Mouse (Mus musculus) hindbrain, embryonic 11.5 days (tissue): ENCODE measurements around the gene Pkn3. TPM values are rescaled to one million over a fixed set of nuclear protein-coding genes. Genes with fewer than 3 reads are reported as not detected.

Source experiments
- ATAC-seq: fragments of 200-750 bp; cut with Nextera tagmentation; 2 replicates; pipeline ENCODE4 v1.8.0; 2017; ENCODE audit warnings: mild to moderate bottlenecking, moderate TSS enrichment, moderate library complexity; ENCODE audit not compliant: low FRiP score
- DNase-seq: peaks from one replicate; pipeline ENCODE4 v3.0.0-alpha.2; 2015; ENCODE audit warnings: low spot score
- H3K27ac ChIP-seq: fragments of 300-500 bp; sonication (generic); 2 replicates; pipeline ENCODE4 v1.5.1; 2014; ENCODE audit warnings: mild to moderate bottlenecking, low read depth, low read length
- H3K27me3 ChIP-seq: fragments of 300-500 bp; sonication (generic); 2 replicates; pipeline ENCODE4 v1.6.1; 2014; ENCODE audit warnings: mild to moderate bottlenecking, low read length, moderate library complexity, mixed read lengths; ENCODE audit not compliant: control insufficient read depth, insufficient read depth
- H3K36me3 ChIP-seq: fragments of 300-500 bp; sonication (generic); 2 replicates; pipeline ENCODE4 v1.6.1; 2014; ENCODE audit warnings: mild to moderate bottlenecking, low read length, moderate library complexity, mixed read lengths; ENCODE audit not compliant: control insufficient read depth, insufficient read depth
- H3K4me1 ChIP-seq: fragments of 300-500 bp; sonication (generic); replicated peaks from 2 replicates; pipeline ENCODE4 v1.6.1; 2014; ENCODE audit warnings: low read length, mixed read lengths; ENCODE audit not compliant: control insufficient read depth, insufficient read depth
- H3K4me2 ChIP-seq: fragments of 300-500 bp; sonication (generic); replicated peaks from 2 replicates; pipeline ENCODE4 v1.6.1; 2014; ENCODE audit warnings: mild to moderate bottlenecking, low read depth, low read length
- H3K4me3 ChIP-seq: fragments of 300-500 bp; sonication (generic); 2 replicates; pipeline ENCODE4 v1.5.1; 2014; ENCODE audit warnings: low read depth, low read length
- H3K9ac ChIP-seq: fragments of 300-500 bp; sonication (generic); 2 replicates; pipeline ENCODE4 v1.6.1; 2014; ENCODE audit warnings: low read depth, low read length
- H3K9me3 ChIP-seq: fragments of 300-500 bp; sonication (generic); 2 replicates; pipeline ENCODE4 v1.6.1; 2016; ENCODE audit warnings: low read length; ENCODE audit not compliant: control insufficient read depth
- WGBS: fragments of 180-500 bp; shearing (Covaris S2); extraction: QIAGEN DNeasy Blood & Tissue Kit; methylation state at CpG from one replicate; pipeline ENCODE4 v1.1.7; 2014; 5-methylcytosine and 5-hydroxymethylcytosine counted together
- polyA plus RNA-seq: library from polyadenylated mRNA; unstranded; fragments of >200 nt; fragmentation: Nextera tagmentation; extraction: Ambion mirVana; gene quantifications from 2 replicates; pipeline ENCODE4 v1.2.1, GENCODE M21; 2014

Pkn3 gene
- polyA plus RNA-seq, 1 experiment from 2014 or later, result 4.5 TPM

GRCm38 (mm10) chr2:30080181-30080800, 2.8 kb downstream of the Pkn3 start:
- 90% methylated on average over 15 of the region's 15 CpGs for WGBS
- H3K9ac ChIP-seq, result no peak overlapping the region
- no peak overlapping the region for H3K27ac ChIP-seq
- no peaks in the 10 kb centered on the region for H3K9me3 ChIP-seq
- no peak overlapping the region for H3K4me3 ChIP-seq
- no peak overlapping the region for H3K4me2 ChIP-seq
- DNase-seq (no peak), ATAC-seq (no peak)
- H3K27me3 ChIP-seq, result no peaks in the 10 kb centered on the region
- H3K36me3 ChIP-seq, result no peaks in the 10 kb centered on the region
- peaks cover 3% of the 10 kb centered on the region; the same call in 1 of the 2 replicates for H3K4me1 ChIP-seq

- WGBS, result 60% methylated on average over 5 of the region's 5 CpGs
- no peak overlapping the region for H3K27ac ChIP-seq
- H3K4me2 ChIP-seq, result peak overlapping the region; percentile 29
- H3K9ac ChIP-seq, result no peak overlapping the region; the same call in 1 of the 2 replicates
- ATAC-seq, result no peak
- H3K4me3 ChIP-seq, result peak overlapping the region; percentile 10; the same call in 1 of the 2 replicates
- no peak for DNase-seq
- no peaks in the 10 kb centered on the region for H3K9me3 ChIP-seq
- no peaks in the 10 kb centered on the region for H3K4me1 ChIP-seq
- H3K36me3 ChIP-seq, result no peaks in the 10 kb centered on the region
- H3K27me3 ChIP-seq, result no peaks in the 10 kb centered on the region
Observed at GRCm38 (mm10) chr2:30084113-30084512, 6.6 kb downstream of the Pkn3 start.

- 8% methylated on average over 12 of the region's 12 CpGs for WGBS
- no peaks in the 10 kb centered on the region for H3K4me1 ChIP-seq
- ATAC-seq (peak; percentile 60; the same call in 1 of the 2 replicates), DNase-seq (peak; percentile 41)
- H3K36me3 ChIP-seq, result no peaks in the 10 kb centered on the region
- H3K27ac ChIP-seq, result no peak overlapping the region
- H3K27me3 ChIP-seq, result no peaks in the 10 kb centered on the region
- H3K9ac ChIP-seq, result no peak overlapping the region; the same call in 1 of the 2 replicates
- peak overlapping the region; percentile 29 for H3K4me2 ChIP-seq
- no peaks in the 10 kb centered on the region for H3K9me3 ChIP-seq
- H3K4me3 ChIP-seq, result peak overlapping the region; percentile 10; the same call in 1 of the 2 replicates
Observed at GRCm38 (mm10) chr2:30084632-30085031, 7.1 kb downstream of the Pkn3 start.

- DNase-seq (no peak), ATAC-seq (no peak)
- no peak overlapping the region for H3K4me2 ChIP-seq
- H3K4me1 ChIP-seq, result no peaks in the 10 kb centered on the region
- H3K27ac ChIP-seq, result no peak overlapping the region
- H3K27me3 ChIP-seq, result no peaks in the 10 kb centered on the region
- no peak overlapping the region for H3K9ac ChIP-seq
- WGBS, result 89% methylated on average over 4 of the region's 4 CpGs
- H3K9me3 ChIP-seq, result no peaks in the 10 kb centered on the region
- no peak overlapping the region for H3K4me3 ChIP-seq
- no peaks in the 10 kb centered on the region for H3K36me3 ChIP-seq
Observed at GRCm38 (mm10) chr2:30087310-30087709, 9.8 kb downstream of the Pkn3 start.

GRCm38 (mm10) chr2:30091521-30091920, 14.0 kb downstream of the Pkn3 start:
- Histone ChIP-seq H3K27me3 (no peaks in the 10 kb centered on the region), H3K9ac (no peak overlapping the region), H3K9me3 (no peaks in the 10 kb centered on the region), H3K36me3 (no peaks in the 10 kb centered on the region), H3K4me1 (no peaks in the 10 kb centered on the region; the same call in 1 of the 2 replicates), H3K4me3 (no peak overlapping the region), H3K27ac (no peak overlapping the region), H3K4me2 (no peak overlapping the region)
- DNase-seq (no peak), ATAC-seq (no peak)
- 95% methylated on average over 12 of the region's 12 CpGs for WGBS

- no peaks in the 10 kb centered on the region for H3K9me3 ChIP-seq
- no peak for ATAC-seq
- no peak overlapping the region; the same call in 1 of the 2 replicates for H3K9ac ChIP-seq
- H3K4me1 ChIP-seq, result no peaks in the 10 kb centered on the region; the same call in 1 of the 2 replicates
- no peak overlapping the region; the same call in 1 of the 2 replicates for H3K4me3 ChIP-seq
- H3K36me3 ChIP-seq, result no peaks in the 10 kb centered on the region
- no peak overlapping the region for H3K27ac ChIP-seq
- H3K4me2 ChIP-seq, result peak overlapping the region; percentile 75; the same call in 1 of the 2 replicates
- no peaks in the 10 kb centered on the region for H3K27me3 ChIP-seq
- peak; percentile 4 for DNase-seq
- WGBS, result 48% methylated on average over 6 of the region's 6 CpGs
Observed at GRCm38 (mm10) chr2:30092280-30092918, 14.9 kb downstream of the Pkn3 start.

GRCm38 (mm10) chr2:30093471-30094207, 16.2 kb downstream of the Pkn3 start, which contains the start of gene Zdhhc12:
Gene Zdhhc12, minus strand, starts transcription at chr2:30093648.
- H3K36me3 ChIP-seq, result no peaks in the 10 kb centered on the region
- H3K4me2 ChIP-seq, result peak within 1 kb of the TSS; percentile 75
- no peaks in the 10 kb centered on the region for H3K9me3 ChIP-seq
- peak; percentile 93 for ATAC-seq
- peak; percentile 89 for DNase-seq
- H3K27ac ChIP-seq, result no peak within 1 kb of the TSS
- H3K4me3 ChIP-seq, result peak within 1 kb of the TSS; percentile 63
- no peaks in the 10 kb centered on the region; the same call in 1 of the 2 replicates for H3K4me1 ChIP-seq
- 0% methylated on average over 43 of the region's 51 CpGs for whole genome bisulfite sequencing
- H3K27me3 ChIP-seq, result no peaks in the 10 kb centered on the region
- H3K9ac ChIP-seq, result peak within 1 kb of the TSS; percentile 60

GRCm38 (mm10) chr2:30094208-30094588, 16.7 kb downstream of the Pkn3 start:
- Histone ChIP-seq H3K36me3 (no peaks in the 10 kb centered on the region), H3K4me3 (peak overlapping the region; percentile 63), H3K9ac (peak overlapping the region; percentile 60), H3K27ac (no peak overlapping the region), H3K4me1 (no peaks in the 10 kb centered on the region; the same call in 1 of the 2 replicates), H3K4me2 (peak overlapping the region; percentile 75), H3K9me3 (no peaks in the 10 kb centered on the region), H3K27me3 (no peaks in the 10 kb centered on the region)
- WGBS, result 2% methylated on average over 13 of the region's 13 CpGs
- ATAC-seq (no peak), DNase-seq (peak; percentile 29)
